Mouse (Mus musculus) embryo, embryonic 10 days (tissue): Measurements from ENCODE around the gene Pheta1.
A peak's percentile ranks its signal among the peaks of the same experiment; 100 is the strongest.

ENCODE experiments used
- DNase-seq: peaks from one replicate; pipeline ENCODE4 v3.0.0-alpha.2; 2015; ENCODE audit warnings: low spot score

Gene Pheta1

DNA sequence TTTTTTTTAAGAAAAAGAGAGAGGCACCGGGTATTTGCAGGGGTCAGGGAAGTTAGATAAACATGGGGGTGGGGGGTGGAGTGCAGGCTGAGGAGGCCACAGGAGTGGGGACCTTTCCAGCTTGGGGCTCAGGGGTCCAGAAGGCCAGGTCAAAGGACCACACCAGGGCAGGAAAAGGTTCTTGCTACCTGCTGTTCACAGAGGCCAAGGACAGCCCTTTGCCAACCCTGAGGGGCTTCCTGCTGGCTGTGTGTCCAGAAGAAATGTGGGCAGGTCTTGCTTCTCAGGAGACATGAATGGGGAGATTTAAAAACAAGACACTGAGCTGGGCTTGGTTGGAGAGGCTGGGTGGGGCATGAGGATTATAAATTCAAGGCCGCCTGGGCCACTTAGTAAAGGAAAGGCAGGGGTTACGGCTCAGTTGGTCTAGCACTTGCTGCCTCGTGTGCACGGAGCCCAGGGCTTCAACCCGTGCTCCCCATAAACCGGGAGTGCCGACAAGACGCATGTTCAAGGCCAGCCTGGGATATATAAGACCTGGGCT is 41.1 kb downstream of the Pheta1 start:
- DNase-seq: peak; percentile 39

DNA sequence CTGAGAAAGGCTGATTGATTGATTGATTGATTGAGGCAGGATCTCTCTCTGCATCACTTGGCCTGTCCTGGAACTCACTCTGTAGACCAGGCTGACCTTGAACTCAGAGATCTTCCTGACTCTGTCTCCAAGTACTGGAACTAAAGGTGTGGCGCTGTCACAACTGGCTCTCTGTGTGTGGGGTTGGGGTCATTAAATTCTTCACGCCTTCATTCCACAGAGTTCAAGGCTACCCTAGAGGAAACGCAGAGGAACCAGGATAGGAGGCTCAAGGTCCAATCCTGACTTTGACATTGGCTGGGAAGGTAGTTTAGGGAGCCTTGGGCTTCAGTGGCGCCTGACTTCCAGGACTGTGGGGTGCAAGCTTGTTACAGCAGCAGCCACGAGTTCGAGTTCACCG is 42.1 kb downstream of the Pheta1 start:
- DNase-seq: no peak

DNA sequence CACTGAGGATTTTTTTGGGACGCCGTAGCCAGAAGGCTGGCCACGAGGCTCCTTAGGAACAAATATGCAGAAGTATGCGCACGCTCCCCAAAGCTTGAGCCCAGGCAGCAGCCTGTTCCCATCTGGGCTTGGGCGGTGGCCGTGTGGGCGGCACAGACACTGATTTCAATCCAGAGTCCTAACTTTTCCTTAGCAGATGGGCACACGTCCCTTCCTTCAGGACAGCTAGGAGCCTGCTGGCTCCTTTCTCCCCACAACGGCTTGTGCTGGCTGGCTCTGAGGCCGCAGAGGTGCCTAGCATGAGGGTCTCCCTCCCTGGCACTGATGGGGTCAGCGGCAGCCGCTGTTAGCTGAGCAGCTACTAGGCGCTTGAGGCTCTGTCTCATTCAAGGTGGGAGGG is 43.5 kb downstream of the Pheta1 start:
- no peak for DNase-seq

DNA sequence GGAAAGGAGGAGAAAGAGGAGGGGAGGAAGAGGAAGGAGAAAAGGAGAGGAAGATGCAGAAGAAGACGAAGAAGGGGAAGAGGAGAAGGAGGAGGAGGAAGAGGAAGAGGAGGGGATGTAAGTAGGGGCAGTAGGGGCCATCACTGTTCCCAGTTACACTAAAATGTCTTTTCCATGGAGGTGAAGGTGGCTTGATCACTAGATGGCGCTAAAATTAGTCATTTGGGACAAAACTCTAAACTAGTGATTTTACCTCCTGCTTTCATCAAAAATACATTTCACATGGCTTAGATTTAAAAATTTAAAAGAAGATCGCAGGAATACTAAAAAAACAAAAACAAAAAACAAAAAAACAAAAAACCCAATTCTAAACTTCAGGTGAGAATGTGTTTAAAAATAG is 44.8 kb downstream of the Pheta1 start:
- DNase-seq: peak; percentile 69

DNA sequence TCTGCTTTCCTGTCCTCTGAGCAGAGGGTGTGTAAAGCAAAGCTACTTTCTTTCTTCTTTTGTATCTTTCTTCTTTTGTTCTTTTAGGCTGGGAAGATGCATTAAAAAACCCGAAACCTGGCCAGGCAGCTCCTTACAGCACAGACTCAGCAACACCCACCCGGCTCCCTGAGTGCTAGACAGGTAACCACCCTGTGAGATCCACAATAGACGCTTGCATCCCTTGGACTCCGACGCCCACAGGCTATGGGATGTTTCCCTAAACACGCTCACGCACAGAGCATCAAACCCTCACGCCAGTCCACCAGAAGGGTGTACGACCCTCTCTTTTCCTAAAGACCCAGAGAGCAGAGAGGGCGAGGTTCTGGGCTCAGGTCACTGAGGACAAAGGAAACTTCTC is 45.9 kb downstream of the Pheta1 start:
- no peak for DNase-seq

DNA sequence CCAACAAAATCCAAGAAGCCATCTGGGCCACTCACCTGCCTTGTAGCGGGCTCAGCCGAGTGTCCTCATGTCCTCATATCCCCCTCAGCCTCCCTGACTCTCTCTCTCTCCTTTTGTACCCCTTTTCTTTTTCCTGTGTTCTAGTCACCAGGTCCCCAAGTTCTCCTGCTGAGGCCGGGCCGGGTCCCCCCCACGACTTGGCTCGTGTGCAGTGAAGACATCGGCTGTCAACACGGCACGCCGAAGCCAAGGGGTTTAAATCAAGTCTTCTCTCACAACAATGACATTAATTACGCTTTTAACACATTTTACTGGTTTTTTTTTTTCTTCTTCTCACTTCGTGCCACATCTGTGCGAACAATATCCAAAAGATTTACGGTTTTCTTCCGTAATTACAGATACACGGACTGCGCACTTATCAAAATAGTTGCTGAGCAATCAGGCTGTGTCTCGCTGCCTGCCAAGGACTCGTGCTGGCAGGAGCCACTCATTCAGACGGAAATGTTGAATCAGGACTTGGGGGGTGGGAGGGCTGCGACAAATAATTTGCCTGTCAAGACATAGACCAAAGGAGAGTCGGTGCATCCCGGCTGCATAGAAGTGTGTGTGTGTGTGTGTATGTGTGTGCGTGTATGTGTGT is 46.5 kb downstream of the Pheta1 start:
- no peak for DNase-seq

DNA sequence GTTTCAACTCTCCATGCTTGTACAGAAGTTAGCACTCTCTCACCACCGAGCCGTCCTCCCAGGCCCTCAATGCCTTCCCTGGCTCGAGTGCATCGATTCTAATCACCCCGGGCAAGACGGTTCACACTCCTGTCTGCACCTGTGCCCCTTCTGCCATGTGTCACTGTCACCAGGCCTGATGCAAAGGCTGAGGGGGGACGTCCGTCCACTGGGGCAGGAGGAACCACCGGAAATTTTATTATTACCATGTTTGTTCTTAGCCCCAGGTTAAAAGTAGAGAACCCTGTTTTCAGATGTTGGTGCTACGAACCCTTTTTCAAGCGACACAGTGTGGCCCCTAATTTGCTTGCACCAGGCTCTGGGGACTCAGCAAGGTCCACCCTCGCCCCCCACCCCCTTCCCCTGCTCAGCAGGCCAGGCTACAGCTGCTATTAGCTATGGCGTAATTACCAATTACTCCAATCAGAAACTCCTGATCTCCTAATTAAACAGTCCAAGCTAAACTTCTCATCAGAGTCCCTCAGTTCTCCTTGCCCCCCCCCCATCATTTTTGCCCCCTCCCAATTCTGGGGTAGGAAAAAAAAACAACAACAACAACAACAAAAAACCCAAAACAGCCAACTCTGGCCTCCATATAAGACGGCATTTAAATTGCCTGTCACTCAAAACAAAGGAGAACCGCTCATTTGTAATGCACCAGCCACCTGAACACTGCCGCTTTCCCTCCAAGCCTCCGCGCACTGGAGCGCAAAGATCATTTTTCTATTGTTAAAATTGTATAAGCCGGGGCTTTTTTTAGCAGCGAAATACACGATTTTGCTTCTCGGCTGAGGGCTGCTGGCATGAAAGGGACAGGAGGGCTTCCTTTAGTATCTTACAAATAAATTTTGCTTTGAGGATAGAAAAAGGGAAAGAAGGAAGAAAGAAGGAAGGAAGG is 54.3 kb downstream of the Pheta1 start:
- peak; percentile 24 for DNase-seq
